8 mouse cellular contexts compared by ENCODE assay signal in the genomic region with DNA sequence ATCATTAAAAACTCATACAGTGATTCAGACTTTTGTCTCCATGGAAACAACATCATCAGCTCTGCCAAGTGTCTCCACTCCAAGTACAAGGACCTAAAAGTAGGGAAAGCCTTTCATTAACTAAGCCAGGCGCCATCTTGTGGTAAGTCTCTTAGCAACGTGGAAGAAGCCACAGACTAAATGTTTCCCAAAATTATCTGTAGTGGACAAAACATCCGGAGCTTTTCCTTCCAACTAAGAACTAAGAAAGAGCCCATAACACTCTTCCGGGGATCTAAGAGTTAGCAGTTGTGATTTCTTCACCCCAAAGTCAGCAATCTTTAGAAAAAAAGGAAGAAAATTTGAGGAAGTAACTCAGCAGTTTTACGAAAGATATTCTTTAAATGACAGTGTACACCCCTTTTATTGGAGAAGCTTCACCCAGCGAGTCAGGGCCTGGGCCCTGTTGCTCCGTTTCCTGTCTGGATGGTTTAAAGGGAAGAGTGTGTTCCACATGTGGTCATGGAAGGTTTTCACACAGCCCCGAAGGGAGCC. TPM values are rescaled to one million over a fixed set of nuclear protein-coding genes. Genes with fewer than 3 reads are reported as not detected.
DNase-seq lines count a peak whose midpoint lies in the region; TF ChIP-seq lines count a peak whose summit lies in the region.

No protein-coding gene starts in this region.

- no peak for TF ChIP-seq POLR2A in brain, embryonic 14.5 days (IDR thresholded peaks at IDR 0.05; ENCODE audit: borderline replicate concordance, extremely low read depth, insufficient read depth, insufficient read length, poor library complexity, severe bottlenecking)

- TF ChIP-seq CTCF in brain, embryonic 14.5 days (IDR thresholded peaks at IDR 0.05; ENCODE audit: borderline replicate concordance, extremely low read depth, insufficient read depth, insufficient read length): peak; percentile 61; the same call in 1 of the 2 replicates

- DNase-seq in adrenal gland, adult 2 months: peak; percentile 9
- no peak for DNase-seq in adrenal gland, postnatal 25 days
- peak; percentile 41 for DNase-seq in 3134 (ENCODE audit: extremely low read depth, insufficient read length, low spot score)
- peak; percentile 94 for DNase-seq in brain, embryonic 14.5 days (ENCODE audit: low read depth)
- DNase-seq in forelimb bud, embryonic 11.5 days (ENCODE audit: low read depth, low spot score): peak; percentile 39
- peak; percentile 75 for DNase-seq in layer of hippocampus, adult 11-12 months (ENCODE audit: low spot score)
- DNase-seq in lung, postnatal 36 days: peak; percentile 71
- DNase-seq in right cerebral cortex, postnatal 36 days (ENCODE audit: low spot score in 2 of 2): peak; percentile 40 to 61

RNA-seq across cellular contexts. Expression of gene Camk1d, which starts 56.5 kb away (rescaled TPM):
- 1 to 10 TPM; 4.8 to 7.6 TPM for total RNA-seq in adrenal gland, adult 2 months (2021)
- 3.3 and 4.5 TPM in 2 replicates for polyA plus RNA-seq in adrenal gland, adult 2 months (2012; rRNA removed)
- 4.9 and 7.4 TPM in 2 replicates for total RNA-seq in adrenal gland, postnatal 25 days (2021)
- polyA plus RNA-seq in brain, embryonic 14.5 days (2012; rRNA removed): 5.2 and 7.3 TPM in 2 replicates
